Mouse (Mus musculus): ENCODE results near the gene Snn.

DNA sequence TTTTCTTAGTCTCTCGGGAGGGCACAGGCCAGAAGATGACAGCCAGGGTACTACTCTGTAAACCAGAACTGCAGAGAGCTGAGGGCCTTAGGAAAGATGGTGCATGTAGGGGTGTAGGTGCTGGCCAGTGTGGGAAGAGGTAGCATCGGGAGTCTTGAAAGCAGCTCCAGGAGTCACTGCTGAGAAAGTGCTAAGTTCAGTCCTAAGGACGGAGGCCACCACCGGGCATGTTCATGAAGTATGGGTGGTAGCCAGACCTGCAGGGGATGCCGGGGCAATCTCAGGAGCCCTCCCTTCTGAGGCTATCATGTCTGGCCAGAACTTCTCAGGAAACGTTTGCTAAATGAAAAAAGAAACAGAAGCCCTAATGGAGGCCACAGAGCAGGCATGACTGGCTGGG lies 8.5 kb downstream of the Snn start:
- TF ChIP-seq EP300 (IDR thresholded peaks at IDR 0.05; ENCODE audit: insufficient read depth, low read depth, low read length) (no peak), CTCF (IDR thresholded peaks at IDR 0.05; ENCODE audit: low read depth, low read length) (no peak)

All from ES-Bruce4 (cell line).